Mouse (Mus musculus) cerebellum, adult 11-12 months (tissue): ENCODE measurements around the gene Hus1.

Experiments
- DNase-seq: peaks from one replicate; pipeline ENCODE4 v3.0.0; 2022

Hus1 gene

DNA sequence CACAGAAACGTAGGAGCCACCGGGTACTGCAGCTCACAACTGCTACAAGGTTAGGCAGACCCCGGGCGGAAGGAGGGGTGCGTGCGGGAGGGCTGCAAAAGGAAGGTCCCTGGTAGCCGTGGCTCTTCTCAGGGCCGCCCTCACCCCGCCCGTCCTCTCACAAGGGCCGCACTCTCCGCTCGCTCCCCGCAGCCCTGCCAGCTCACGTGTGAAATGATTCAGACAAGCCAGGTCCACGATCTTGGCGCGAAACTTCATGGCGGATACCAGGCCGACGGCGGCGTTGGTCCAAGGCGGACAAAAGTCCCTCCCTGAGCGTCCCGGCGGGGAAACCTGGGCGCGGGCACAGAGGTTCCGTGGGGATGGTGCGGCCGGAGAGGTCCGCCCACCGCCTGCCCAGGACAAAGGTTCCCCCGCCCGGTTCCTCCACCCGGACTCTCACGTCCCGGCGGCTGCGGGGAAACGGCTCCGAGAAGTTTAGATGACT, at the start of gene Hus1:
Hus1 (minus strand) TSS at position 339 of the 487 bp plus-strand sequence.
- peak; percentile 85 for DNase-seq

DNA sequence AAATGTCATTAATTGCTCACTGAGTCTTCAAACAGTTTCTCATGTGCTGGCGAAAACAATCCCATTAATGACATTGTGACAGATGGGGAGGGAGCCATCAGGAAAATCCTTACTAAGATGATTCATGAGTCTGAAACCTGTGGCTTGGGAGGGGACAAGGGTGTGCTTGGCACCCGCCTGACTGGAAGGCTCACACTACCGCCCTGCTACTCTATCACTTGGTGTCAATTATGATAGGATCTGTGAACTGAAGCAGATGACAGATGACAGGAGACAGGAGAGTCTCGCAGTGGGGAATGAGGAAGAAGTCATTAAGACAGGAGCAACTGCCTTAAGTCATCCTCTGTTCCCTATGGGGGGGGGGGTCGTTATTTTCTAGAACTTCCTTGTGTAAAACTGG, 49.5 kb upstream of the Hus1 start:
- DNase-seq = no peak

- DNase-seq = no peak
Observed at GRCm38 (mm10) chr11:9060029-9060428, 49.0 kb upstream of the Hus1 start.

DNA sequence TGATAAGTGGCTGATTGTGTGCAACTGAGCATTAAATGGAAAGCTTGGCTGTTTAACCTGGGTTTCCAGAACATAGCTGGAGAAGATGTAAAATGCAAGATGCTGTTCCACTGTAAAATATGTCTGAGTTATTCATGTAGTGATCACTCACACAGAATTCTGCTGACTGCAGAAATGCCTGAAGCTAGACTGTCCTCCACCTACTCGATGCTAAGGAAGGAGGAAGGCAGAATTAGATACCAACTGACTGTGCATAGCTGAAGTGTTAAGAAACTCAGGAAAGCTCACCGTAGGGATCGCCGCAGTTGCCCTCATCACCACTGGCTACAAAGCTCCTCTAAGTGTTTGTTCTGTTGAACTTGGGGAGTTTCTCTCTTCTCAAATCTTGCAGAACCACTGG, 46.7 kb upstream of the Hus1 start:
- no peak for DNase-seq

DNA sequence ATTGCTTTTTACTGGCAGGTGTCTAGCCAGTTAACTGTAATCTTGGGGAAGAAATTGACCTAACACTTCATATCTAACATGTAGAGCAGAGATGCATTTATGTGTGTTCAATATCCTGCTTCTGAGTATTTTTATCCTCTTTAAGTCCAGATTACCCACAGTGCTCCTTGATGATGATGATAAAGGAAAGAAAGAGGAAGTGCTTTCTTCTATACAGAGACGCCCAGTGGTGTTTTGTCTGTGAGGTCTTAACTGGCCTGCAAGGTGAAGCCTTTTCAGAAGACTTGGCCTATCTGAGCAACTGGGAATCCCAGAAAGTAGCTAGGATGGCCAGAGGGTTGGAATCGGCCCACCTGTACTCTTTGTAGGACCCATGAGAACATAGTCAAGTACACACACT, 45.9 kb upstream of the Hus1 start:
- DNase-seq = no peak

DNA sequence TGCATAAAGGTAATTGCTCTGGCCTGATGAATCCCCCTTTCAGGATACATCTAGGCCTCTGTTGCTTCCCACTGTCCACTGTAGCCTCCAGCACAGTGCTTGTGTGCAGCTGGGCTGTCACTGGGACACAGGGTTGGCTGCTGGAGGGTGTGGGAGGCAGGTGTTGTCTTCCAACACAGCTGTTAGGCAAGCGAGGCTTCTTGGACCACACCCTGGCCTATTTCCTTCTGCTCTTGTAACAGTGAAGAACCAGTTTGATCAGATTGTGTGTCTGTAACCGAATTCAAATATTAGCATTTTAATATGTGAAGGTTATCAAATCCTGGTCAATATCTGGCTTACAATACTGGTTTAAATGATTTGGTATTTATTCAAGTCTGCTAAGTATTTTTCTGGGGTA, 40.9 kb upstream of the Hus1 start:
- no peak for DNase-seq

GRCm38 (mm10) chr11:9050241-9050640, 39.2 kb upstream of the Hus1 start:
- DNase-seq = no peak

DNA sequence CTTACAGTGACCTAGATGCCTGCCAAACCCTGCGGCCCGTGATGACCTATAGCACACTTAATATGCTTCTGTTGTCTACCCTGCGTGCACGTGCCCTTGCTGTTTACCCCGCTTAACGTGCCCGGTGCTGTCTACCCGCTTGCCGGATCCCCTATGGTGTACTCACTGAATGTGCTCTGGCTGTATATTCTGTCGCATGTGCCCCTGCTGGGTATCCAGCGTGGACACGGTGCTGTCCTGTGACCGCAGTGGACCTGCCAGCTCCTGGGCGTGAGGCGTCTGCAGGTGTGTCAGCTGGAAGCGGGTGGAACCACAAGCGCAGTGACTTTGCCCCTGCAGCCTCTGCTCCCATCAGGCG, 37.7 kb upstream of the Hus1 start, which contains the start of gene Sun3:
Sun3 (minus strand) TSS at position 289 of the 358 bp plus-strand sequence.
- peak; percentile 2 for DNase-seq

DNA sequence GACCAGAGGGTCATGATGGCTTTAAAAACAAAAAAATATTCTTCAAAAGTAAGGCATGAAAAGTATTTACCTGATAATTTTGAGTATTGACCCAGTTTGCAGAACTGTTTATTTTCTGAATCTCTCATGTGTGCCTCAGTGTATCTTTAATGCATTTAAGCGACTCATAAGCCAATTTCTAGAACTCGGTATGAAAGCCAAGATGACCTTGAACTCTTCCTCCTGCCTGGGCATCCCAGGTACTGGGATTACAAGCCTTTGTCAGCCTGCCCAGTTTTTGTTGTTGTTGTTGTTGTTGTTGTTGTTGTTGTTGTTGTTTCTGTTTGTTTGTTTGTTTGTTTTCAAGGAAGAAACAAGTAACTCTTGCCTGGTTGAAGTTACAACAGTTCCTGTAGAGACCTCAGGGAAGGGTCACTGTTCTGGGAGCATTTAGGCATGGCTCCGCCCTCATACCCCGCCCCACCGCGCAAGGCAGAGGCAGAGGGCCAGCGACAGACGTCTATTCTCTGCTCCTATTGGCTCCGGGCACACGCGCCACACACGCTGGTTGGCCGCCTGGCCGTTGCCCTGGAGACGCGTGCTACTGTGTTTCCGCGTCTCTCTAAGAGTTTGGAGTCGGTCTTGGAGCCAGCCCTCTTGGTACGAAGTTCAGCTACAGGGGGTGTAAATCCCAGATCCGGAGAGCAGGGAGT, 37.2 kb upstream of the Hus1 start, which contains the start of gene Gm11992:
Gm11992 (plus strand) TSS at position 584 of the 692 bp plus-strand sequence.
- peak; percentile 22 for DNase-seq

GRCm38 (mm10) chr11:9047044-9047443, 36.1 kb upstream of the Hus1 start:
- DNase-seq = no peak

DNA sequence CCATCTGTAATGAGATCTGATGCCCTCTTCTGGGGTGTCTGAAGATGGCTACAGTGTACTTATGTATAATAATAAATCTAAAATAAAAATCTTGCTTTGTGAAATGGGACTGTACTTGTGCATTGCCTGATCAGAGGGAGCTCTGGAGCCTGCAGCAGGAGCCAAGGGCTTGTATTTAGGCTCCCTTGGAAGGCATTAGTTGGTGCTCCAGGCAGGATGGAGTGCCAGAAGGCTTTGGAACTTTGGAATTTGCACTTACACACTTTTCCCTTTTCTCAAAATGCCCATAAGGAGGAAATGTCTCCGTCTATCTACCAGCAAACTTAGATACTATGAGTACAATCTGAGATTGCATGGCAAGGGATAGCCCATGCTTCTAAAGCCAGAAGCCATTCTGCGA, 35.6 kb upstream of the Hus1 start:
- no peak for DNase-seq

- DNase-seq = no peak
Observed at GRCm38 (mm10) chr11:9031530-9031929, 20.5 kb upstream of the Hus1 start.

GRCm38 (mm10) chr11:9025211-9025610, 14.2 kb upstream of the Hus1 start:
- no peak for DNase-seq

- no peak for DNase-seq
Observed at GRCm38 (mm10) chr11:9024782-9025181, 13.8 kb upstream of the Hus1 start.

GRCm38 (mm10) chr11:9020207-9020606, 9.2 kb upstream of the Hus1 start:
- no peak for DNase-seq

GRCm38 (mm10) chr11:9018491-9019267, 7.7 kb upstream of the Hus1 start:
- no peak for DNase-seq

- DNase-seq = no peak
Observed at GRCm38 (mm10) chr11:9014740-9015139, 3.7 kb upstream of the Hus1 start.

DNA sequence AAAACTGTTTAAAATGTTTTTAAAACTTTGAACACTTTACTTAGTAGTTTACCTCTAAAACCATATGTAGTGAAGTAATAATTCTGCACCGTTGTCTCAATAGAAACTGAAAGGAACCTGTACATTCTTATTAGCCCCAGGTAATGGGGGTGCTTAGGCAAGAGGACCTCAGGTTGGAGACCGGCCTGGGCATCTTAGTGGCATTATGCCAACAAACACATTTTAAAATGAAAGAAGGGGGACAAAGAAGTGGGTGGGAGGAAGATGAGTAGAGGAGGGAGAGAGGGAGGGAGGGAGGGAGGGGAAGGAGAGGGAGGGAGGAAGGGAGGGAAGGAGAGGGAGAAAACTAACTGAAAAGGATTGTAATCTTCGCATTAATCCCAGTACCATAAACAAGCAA, 357 bp upstream of the Hus1 start:
- DNase-seq = no peak

DNA sequence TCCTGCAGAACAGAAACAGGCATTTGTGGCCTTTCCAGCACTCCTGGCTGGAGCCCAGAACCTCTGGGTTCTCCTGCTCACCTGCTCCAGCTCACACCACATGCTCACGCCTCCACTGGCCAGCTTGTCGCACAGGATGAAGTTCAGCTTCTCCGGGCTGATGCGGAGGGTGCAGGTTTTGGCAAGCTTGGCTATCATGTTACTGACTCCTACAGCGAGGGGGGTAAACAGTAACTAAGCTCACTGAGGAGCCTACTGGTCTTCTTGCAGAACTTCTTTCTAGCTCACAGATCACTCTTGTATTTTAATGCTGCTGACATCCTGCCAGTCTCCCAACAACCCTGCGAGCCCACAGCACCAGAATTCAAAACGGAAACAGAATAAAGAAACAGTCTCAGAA, 575 bp downstream of the Hus1 start:
- DNase-seq = peak; percentile 53

DNA sequence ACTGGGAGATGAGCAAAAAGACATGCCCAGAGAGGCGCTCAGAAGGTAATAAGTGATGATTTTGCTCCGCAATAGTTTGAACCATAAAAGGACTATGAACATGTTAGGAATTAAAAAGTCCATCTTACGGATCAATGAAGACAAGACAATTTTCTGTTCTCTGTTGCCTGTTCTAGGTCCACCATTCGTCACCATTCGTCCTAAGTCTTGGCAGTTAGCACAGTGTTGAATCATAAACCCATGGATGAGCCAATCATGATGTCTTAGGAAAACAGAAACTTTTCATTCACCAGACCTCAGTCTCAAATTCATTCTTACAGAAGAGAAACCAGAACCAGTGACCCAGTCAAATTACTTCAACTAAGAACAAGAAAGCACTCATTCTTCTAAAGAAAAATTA, 2.2 kb downstream of the Hus1 start:
- DNase-seq = no peak

DNA sequence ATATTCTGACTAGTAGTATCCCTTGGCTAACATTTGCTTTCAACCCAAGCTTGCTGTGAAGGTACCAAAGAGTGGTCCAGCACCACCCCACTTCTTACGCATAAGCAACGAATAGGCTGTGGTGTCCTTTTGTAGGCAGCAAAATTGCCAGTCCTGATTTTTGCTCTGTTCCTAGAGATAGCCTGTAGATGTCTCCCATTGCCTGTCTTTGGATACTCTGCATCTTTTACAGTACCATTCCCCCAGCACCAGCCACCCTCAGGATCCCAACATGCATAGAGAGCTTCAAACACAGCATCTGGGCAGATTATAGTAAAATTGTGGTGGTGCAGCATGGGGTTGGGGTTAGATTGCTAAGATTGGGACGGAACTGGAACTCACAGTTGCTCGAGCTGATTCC, 22.9 kb downstream of the Hus1 start:
- DNase-seq = no peak

GRCm38 (mm10) chr11:8986058-8986457, 24.9 kb downstream of the Hus1 start:
- DNase-seq = no peak

GRCm38 (mm10) chr11:8983237-8983861, 27.6 kb downstream of the Hus1 start:
- peak; percentile 25 for DNase-seq

- no peak for DNase-seq
Observed at GRCm38 (mm10) chr11:8978154-8978553, 32.8 kb downstream of the Hus1 start.
